Mouse (Mus musculus): ENCODE results near the gene Cbx5. TPM values are rescaled to one million over a fixed set of nuclear protein-coding genes. Genes with fewer than 3 reads are reported as not detected.
"Not testable (repeated sequence)": the region's sequence is repeated elsewhere in the genome, so short reads cannot be mapped to it uniquely, and the experiment has no call there.

Gene Cbx5
- total RNA-seq (2021), result 10 to 100 TPM; 29.9 to 41.5 TPM
- long read RNA-seq, experiment 1, full-length matches to known transcripts, result 10 of 16 reads
- long read RNA-seq, experiment 1, partial matches to known transcripts, result 0 of 16 reads
- long read RNA-seq, experiment 1, other reads (novel, unspliced or antisense), result 6 of 16 reads
- long read RNA-seq, experiment 2, full-length matches to known transcripts, result 7 of 12 reads
- long read RNA-seq, experiment 2, partial matches to known transcripts, result 2 of 12 reads
- long read RNA-seq, experiment 2, other reads (novel, unspliced or antisense), result 3 of 12 reads

- intact Hi-C loops (cut with DNase I; ENCODE audit: low total_unique reads), result no loop called here
- peak; percentile 99 for DNase-seq
Observed at GRCm38 (mm10) chr15:103239685-103240159, at the start of gene Cbx5. Gene Cbx5, minus strand, starts transcription at chr15:103239816.

GRCm38 (mm10) chr15:103285778-103286417, 46.3 kb upstream of the Cbx5 start:
- intact Hi-C loops (cut with DNase I; ENCODE audit: low total_unique reads), result no loop called here
- peak; percentile 61 for DNase-seq

GRCm38 (mm10) chr15:103284647-103285046, 45.0 kb upstream of the Cbx5 start:
- DNase-seq, result no peak
- intact Hi-C loops (cut with DNase I; ENCODE audit: low total_unique reads), result loop anchor here (5.0 kb wide), 1 partner anchor 33 kb away; no protein-coding TSS in a partner anchor

- intact Hi-C loops (cut with DNase I; ENCODE audit: low total_unique reads), result loop anchor here (5.0 kb wide), 1 partner anchor 33 kb away; no protein-coding TSS in a partner anchor
- DNase-seq, result peak; percentile 25
Observed at GRCm38 (mm10) chr15:103284066-103284465, 44.5 kb upstream of the Cbx5 start.

GRCm38 (mm10) chr15:103281465-103282205, 42.0 kb upstream of the Cbx5 start:
- intact Hi-C loops (cut with DNase I; ENCODE audit: low total_unique reads), result loop anchor here (5.0 kb wide), 1 partner anchor 36 kb away; no protein-coding TSS in a partner anchor
- DNase-seq, result no peak

GRCm38 (mm10) chr15:103280817-103281464, 41.3 kb upstream of the Cbx5 start:
- intact Hi-C loops (cut with DNase I; ENCODE audit: low total_unique reads), result loop anchor here (5.0 kb wide), 1 partner anchor 36 kb away; no protein-coding TSS in a partner anchor
- DNase-seq, result no peak

GRCm38 (mm10) chr15:103279750-103280149, 40.1 kb upstream of the Cbx5 start:
- no peak for DNase-seq
- intact Hi-C loops (cut with DNase I; ENCODE audit: low total_unique reads), result loop anchor here (5.0 kb wide), 1 partner anchor 38 kb away; no protein-coding TSS in a partner anchor

GRCm38 (mm10) chr15:103277949-103278348, 38.3 kb upstream of the Cbx5 start:
- intact Hi-C loops (cut with DNase I; ENCODE audit: low total_unique reads), result no loop called here
- no peak for DNase-seq

GRCm38 (mm10) chr15:103275943-103276342, 36.3 kb upstream of the Cbx5 start:
- intact Hi-C loops (cut with DNase I; ENCODE audit: low total_unique reads); DNase-seq: not testable (repeated sequence)

GRCm38 (mm10) chr15:103272419-103273279, 33.0 kb upstream of the Cbx5 start, which contains the start of gene Copz1:
Gene Copz1, plus strand, starts transcription at chr15:103272714.
- peak; percentile 95 for DNase-seq
- intact Hi-C loops (cut with DNase I; ENCODE audit: low total_unique reads), result no loop called here

- intact Hi-C loops (cut with DNase I; ENCODE audit: low total_unique reads), result no loop called here
- no peak for DNase-seq
Observed at GRCm38 (mm10) chr15:103268903-103269302, 29.3 kb upstream of the Cbx5 start.

- intact Hi-C loops (cut with DNase I; ENCODE audit: low total_unique reads), result no loop called here
- DNase-seq, result no peak
Observed at GRCm38 (mm10) chr15:103264794-103265193, 25.2 kb upstream of the Cbx5 start.

- DNase-seq, result no peak
- intact Hi-C loops (cut with DNase I; ENCODE audit: low total_unique reads), result no loop called here
Observed at GRCm38 (mm10) chr15:103259989-103260388, 20.4 kb upstream of the Cbx5 start.

GRCm38 (mm10) chr15:103259162-103259561, 19.5 kb upstream of the Cbx5 start:
- intact Hi-C loops (cut with DNase I; ENCODE audit: low total_unique reads), result no loop called here
- DNase-seq, result no peak

- intact Hi-C loops (cut with DNase I; ENCODE audit: low total_unique reads), result no loop called here
Observed at GRCm38 (mm10) chr15:103257790-103258728, 18.4 kb upstream of the Cbx5 start, which contains the start of gene Nfe2. Gene Nfe2, minus strand, starts transcription at chr15:103258403.

GRCm38 (mm10) chr15:103256210-103256986, 16.8 kb upstream of the Cbx5 start:
- DNase-seq, result no peak
- intact Hi-C loops (cut with DNase I; ENCODE audit: low total_unique reads), result no loop called here

More at GRCm38 (mm10) chr15:103257790-103258728, 18.4 kb upstream of the Cbx5 start, which contains the start of gene Nfe2:
- DNase-seq, result peak; percentile 40

Data from gastrocnemius, postnatal 14 days (tissue).